Mouse (Mus musculus) heart, postnatal 25 days (tissue): ENCODE results near the gene Slain1. TPM values are rescaled to one million over a fixed set of nuclear protein-coding genes. Genes with fewer than 3 reads are reported as not detected.
"Not testable (repeated sequence)": the region's sequence is repeated elsewhere in the genome, so short reads cannot be mapped to it uniquely, and the experiment has no call there.

ENCODE experiments used
- DNase-seq: peaks from one replicate; pipeline ENCODE4 v3.0.0; 2022; ENCODE audit warnings: low spot score
- intact Hi-C: fragments of 180-260 bp; cut with DNase I; formaldehyde crosslinking; loops from one replicate; pipeline ENCODE4 v1.15.1; 2025
- total RNA-seq, 2 experiments: library from RNA; stranded (reverse); gene quantifications; 2 replicates each; pipeline ENCODE4 v1.2.3; 2021

The Slain1 gene
- total RNA-seq, 2 experiments from 2014 or later: 0.11 to 0.29 TPM

DNA sequence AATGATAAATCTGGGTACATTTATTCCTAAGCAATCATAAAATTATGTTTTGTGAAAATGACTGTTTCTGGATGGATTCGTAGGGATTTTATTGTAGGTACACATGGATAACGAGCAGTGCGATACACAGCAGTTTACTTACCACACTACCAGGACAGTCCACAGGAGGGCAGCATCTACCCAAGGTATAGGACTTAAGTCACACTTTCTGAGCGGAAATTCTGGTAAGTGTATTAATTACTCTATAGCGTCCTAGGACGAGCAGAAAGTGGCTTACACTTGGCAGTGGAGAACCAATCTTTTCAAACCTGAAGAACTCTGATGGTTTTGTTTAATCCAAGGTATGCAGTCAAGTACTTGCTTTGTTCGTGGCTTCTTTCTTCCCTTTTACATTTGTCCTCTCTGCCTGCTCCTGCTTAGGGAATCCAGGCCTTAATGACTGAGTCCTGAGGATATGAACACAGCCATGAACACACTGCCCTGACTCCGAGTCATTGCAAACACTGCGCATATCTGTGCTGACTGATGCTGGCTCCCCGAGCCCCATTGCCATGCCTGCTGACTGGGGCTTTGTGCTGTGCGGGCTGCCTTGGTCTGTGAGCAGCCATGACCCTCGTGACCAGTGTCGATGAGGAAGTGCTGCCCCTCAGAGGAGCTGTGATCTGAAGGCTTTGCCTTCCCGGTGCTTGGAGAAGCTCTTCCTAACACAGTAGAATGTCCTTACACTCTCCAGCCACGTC lies 69.0 kb downstream of the Slain1 start:
- intact Hi-C loops: loop anchor here (1.0 to 10.0 kb wide), 3 partner anchors 310 to 1096 kb away; partner anchors contain the start of gene Rnf219
- DNase-seq: peak; percentile 29

DNA sequence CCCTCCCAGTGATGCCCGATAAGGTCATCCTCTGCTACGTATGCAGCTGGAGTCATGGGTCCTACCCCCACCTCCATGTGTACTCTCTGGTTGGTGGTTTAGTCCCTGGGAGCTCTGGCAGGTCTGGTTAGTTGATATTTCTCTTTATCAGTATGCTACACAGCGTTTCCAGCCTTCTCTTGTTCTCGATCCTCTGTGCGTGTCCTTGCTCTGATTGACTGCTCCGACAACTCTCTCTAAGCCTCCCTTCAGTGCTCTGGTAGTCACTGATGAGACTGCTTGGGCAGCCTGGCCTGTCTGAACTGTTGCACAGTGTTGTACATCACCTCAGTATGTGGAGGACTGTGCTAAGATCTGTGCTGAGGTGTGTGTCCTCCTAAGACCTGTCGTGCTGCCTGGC lies 70.1 kb downstream of the Slain1 start:
- intact Hi-C loops: loop anchor here (10.0 kb wide), 2 partner anchors 95 to 125 kb away; partner anchors contain the start of gene Ednrb
- no peak for DNase-seq

DNA sequence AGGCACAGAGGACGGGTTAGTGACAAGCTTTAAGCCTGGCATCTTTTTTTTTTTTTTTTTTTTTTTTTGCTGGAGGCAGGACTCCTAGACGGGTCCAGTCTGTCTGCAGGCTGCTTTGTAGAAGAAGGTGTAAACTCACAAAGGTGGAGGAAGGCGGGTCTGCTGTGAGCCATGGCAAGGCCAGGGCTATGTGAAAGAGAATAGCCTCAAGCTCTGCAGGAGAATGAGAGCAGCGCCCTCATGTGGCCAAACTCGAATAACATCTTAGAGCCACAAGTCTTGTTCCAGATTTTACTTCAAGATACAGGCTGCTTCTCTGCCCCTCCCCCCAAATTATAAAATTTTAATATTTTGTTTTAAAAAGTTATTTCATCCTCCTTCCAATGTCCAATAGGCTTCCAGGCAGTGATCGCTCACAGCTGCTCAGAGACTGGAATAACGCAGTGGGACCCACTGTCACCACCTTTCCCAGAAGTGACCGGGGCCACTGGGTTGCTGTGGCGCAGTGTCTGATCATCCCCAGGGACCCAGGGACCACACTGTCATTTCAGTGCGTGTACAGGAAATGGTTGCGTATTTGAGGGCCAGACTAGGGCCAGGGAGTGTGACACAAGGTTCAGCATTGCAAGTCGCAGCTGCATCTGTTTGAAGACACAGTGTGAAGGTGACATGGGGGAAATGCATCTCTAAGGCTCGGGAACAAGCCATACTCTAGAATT lies 70.8 kb downstream of the Slain1 start:
- intact Hi-C loops: loop anchor here (10.0 kb wide), 2 partner anchors 94 to 124 kb away; partner anchors contain the start of gene Ednrb

DNA sequence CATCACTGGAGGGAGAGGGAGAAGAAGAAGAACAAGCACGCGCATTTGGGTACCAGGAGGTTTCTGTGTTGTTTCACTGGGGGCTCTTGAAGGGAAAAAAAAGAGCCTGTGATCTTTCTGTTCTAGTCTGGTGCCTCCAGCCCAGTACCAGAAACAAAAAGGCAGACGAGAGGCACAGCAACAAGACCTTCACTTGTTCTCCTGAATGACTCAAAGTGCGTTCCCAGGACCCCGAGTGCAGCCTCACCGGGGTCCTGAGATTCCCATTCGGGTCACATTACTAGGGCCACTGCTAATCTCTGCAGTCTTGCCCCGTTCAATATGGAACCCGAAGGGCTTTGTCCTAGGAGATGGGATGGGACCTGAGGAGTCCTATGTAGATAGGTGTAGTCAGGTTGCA lies 73.3 kb downstream of the Slain1 start:
- DNase-seq: no peak
- intact Hi-C loops: loop anchor here (10.0 kb wide), 2 partner anchors 91 to 121 kb away; partner anchors contain the start of gene Ednrb

More for the DNA sequence above, 70.8 kb downstream of the Slain1 start:
- no peak for DNase-seq

DNA sequence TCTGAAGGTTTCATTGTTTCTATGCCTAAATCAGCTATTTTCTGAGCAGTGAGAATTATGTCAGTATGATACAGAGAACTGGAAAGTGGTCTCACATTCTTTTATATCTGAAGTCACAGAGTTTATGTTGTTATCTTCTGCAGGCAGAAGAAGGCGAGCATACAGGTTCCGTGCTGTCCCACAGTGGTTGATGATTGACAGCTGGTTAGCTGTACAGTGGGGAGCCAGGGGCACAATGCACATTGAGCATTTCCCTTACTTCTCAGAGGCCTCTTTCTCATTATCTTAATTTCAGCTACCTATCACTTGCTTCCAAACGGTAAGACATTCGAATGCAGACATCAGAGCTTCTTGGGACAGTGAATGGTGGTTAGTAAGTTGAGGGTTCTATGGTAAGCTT lies 73.8 kb downstream of the Slain1 start:
- no peak for DNase-seq
- intact Hi-C loops: loop anchor here (10.0 kb wide), 2 partner anchors 91 to 121 kb away; partner anchors contain the start of gene Ednrb

DNA sequence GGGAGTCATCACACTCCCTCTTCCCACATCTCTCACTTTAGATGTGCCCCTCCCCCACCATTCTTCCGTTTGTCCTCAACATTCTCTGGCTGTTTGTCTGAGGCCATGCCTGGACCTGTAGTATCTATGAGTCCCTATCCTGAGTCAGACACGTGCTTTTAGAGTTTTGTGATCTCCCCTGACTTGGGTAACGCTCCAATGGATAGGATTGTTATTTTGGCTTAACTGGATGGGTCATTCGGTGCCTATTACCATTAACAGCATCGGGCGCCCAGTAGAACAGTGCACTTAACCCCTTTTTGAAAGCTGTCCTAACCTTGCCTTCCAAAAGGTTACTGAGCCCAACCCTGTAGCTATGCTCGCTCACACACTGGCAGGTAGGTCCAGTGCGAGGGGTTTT lies 78.5 kb downstream of the Slain1 start:
- no peak for DNase-seq
- intact Hi-C loops: loop anchor here (10.0 kb wide), 2 partner anchors 86 to 116 kb away; partner anchors contain the start of gene Ednrb

DNA sequence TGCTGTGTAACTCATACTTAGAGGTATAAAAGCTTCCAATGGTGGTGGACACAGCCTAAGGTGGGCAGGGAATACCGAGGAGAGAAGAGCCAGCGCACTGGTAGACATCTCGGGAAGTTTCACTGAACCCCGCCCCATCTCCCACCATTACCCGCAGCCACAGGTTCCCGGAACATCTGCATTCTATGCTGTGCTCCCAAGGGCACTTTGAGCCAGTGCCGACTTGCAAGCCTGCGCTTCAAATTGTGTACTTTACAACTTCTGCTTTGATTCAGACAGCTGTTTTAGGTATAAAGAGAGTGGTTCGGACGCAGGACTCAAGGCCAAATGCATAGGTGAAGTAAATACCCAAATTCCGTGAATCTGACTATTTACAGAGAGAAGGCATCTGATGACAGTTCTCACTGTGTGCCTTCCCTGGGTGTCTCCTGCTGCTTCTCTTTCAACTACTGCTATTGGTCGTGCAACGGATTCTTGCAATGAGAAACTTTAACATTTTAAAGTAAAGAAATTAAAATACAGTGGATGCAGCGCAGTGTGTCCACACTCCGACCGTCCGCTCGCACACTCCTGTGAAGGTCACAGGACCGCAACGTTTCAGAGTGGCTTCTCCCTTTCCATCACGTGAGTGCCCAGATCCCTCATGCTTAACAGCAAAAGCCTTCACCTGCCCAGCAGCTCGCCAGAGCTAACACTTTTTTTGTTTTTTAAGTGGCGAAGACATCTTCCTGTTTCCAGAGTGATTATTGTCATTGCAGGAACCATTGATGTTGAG lies 79.1 kb downstream of the Slain1 start:
- no peak for DNase-seq
- intact Hi-C loops: loop anchor here (10.0 kb wide), 2 partner anchors 86 to 116 kb away; partner anchors contain the start of gene Ednrb

DNA sequence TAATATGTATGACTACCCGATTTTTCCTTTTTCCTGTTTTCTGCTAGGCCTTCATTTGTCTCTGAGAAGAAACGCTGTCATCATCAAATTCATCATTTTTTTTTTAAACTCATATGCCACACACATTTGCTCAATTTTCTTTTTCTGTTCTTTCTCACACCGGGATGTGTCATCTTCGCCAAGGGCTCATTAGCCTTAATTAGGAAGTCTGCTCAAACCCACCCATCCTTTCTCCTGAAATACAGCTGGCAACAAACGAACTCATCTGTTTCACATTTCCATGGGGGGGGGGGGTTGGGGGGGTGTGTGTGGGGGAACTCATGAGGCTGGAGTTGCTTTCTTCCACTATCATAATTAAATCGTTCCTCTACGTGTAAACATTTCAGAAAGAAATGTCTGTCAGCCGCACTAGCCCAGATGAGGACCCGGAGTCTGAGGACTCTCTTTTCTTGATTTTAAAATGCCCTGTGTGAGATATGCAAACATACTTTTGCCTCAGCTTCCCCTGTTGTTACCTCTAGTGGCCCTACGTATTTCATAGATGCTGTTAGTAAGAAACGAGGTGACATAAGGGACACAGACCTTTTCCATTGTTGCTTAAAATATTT lies 79.8 kb downstream of the Slain1 start:
- intact Hi-C loops: loop anchor here (10.0 kb wide), 2 partner anchors 85 to 115 kb away; partner anchors contain the start of gene Ednrb

DNA sequence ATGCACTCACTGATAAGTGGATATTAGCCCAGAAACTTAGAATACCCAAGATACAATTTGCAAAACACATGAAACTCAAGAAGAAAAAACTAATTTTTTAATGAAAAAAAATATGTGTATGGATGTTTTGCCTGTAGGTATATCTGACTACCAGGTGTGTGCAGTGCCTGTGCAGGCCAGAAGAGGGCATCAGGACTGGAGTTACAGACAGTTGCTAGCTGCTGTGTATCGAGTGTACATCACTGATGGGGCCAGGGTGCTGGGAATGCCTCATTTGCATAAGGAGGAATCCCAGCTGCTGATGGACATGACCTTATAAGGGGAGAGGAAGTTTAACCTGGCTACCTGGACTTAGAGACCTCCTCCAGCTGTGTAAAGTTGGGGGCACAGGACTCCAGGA lies 82.6 kb downstream of the Slain1 start:
- intact Hi-C loops: no loop called here
- no peak for DNase-seq

More for the DNA sequence above, 79.8 kb downstream of the Slain1 start:
- DNase-seq: no peak

DNA sequence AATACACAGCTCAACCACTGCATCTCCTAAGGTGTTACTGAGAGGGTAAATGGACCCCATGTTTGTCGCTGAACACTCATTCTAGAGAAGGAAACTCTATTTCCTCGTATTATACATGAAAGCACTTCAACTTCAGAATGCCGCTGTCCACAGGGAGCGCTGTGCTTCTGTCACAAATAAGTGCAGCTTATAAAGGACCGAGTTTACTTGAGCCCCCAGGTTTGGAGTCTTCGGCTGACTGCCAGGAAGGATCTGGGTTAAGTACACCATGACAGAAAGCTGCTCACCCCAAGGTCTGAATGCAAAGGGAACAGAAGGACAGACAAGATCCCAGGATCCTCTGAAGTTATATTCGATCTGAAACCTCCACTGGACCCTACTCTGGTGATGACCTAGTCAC lies 91.2 kb downstream of the Slain1 start:
- DNase-seq: no peak
- intact Hi-C loops: no loop called here

DNA sequence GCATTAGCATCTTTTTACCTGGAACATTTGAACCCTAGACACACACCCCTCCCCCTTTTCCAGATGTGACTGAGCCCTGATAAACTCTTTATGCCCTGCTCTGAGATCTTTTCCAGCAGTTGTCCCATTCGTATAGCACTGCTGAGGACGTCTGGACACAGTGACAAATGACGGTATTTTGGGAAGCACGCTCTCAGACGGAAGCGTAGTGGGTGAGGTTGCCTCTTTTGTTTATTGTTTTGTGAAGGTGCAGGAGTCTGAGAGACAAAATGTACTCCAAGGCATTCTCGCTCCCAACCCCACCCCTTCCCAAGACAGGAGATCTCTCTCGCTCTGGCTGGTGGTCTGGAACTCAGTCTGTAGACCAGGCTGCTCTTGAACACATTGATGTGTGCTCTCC lies 92.1 kb downstream of the Slain1 start:
- intact Hi-C loops: no loop called here
- DNase-seq: no peak

DNA sequence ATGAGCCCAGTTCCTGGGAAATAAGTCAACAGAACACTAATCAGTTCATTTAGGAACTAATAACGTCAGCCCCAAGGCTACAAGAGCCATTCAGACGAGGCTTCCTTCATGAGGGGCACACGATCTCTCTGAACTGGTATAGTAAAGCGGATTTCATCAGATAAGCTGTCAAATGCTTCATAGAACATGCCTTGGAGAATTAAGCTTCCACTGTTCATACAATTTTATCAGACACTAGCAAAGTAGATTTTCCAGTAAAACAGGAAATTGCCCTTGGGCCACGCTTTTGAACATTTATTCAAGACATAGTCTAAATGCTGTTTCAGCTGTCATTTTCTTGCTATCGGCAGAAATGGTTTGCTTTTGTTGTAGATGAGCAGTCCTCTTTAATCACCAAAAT lies 97.3 kb downstream of the Slain1 start:
- no peak for DNase-seq
- intact Hi-C loops: no loop called here

DNA sequence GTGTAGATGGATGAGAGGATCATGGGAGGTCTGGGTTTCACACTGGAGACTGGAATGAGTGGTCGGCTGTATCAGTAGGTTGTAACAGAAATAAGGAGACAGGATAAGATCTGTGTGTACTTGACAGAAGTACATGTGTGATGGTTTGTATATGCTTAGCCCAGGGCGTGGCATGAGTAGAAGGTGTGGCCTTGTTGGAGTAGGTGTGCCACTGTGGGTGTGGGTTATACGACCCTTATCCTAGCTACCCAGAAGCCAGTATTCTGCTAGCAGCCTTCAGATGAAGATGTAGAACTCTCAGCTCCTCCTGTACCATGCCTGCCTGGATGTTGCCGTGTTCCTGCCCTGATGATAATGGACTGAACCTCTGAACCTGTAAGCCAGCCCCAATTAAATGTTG lies 100.6 kb downstream of the Slain1 start:
- intact Hi-C loops, DNase-seq: not testable (repeated sequence)

DNA sequence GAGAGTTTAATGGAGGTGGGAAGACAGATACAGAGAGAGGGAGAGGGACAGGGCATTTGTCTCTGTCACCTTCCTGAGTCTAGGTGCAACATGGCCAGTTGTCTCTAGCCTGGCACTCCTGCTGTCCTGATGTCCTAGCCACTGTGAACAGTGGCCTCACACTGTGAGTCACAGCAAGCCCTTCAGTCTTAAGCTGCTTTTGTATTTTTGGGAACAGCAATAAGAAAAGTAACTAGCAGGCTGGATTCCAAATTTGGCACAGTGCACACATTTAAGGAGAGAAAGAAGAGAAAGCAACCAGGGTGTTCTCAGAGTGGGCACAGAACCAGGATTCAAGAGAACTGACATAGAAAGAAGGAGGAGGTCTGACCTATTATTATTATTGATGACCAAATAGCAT lies 101.4 kb downstream of the Slain1 start:
- intact Hi-C loops: no loop called here

DNA sequence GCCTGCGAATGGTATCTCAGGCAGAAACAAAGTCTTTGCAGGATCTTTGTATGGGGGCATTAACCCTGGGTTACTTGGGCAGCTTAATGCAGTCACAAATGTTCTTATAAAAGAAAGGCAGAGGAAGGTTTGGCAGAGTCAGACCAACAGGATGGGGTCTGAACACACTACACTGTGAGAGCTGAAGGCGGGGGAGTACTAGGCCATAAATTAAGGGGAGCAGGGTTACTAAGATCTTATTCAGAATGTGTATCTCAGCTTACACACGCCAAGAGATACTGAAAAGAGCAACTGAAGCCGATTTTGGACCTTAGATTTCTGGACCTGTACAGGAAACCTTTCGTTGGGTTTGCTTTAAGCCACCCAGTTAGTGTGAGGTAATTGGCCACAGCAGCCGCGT lies 102.7 kb downstream of the Slain1 start:
- intact Hi-C loops: no loop called here
- DNase-seq: no peak

More for the DNA sequence above, 101.4 kb downstream of the Slain1 start:
- DNase-seq: no peak

DNA sequence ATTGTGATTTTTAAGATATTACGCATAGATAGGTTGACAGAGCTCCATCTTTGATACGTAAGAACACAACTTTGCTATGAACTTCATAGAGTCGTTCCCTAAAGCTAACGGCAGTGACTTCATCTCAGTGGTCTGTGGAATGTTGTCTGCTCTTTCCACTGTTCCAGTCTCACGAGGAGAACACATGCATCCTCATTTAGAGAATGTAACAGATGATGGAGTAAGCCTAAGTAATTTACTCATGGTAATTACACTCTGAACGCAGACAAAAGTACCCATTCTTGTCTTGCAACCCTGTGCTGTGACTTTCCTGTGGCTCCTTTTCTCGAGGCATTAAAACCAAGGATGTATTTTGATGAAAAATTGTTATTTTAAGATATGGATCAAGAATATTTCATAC lies 104.0 kb downstream of the Slain1 start:
- intact Hi-C loops: no loop called here
- no peak for DNase-seq

DNA sequence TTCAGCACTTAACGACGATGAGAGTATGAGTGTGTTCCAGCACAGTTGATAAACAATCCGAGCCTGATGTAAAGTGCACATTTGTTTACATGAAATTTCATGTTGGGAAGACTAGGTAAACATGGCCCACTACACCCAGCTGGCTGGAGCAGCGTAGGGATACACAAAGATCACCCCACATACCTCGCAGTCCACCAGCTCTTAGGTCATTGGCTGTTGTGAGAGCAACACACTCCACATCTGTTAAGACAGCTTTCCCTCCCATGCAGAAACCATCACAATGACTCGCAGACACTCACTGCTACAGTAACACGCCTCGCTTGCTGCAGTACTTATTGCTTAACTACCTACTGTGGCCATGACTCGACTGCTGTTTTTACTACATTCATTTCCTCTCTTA lies 104.4 kb downstream of the Slain1 start:
- intact Hi-C loops: no loop called here
- no peak for DNase-seq
